Mouse (Mus musculus) liver, embryonic 13.5 days (tissue): ENCODE measurements around the gene Aurkaip1. TPM values are rescaled to one million over a fixed set of nuclear protein-coding genes. Genes with fewer than 3 reads are reported as not detected.
"Not testable (repeated sequence)": the region's sequence is repeated elsewhere in the genome, so short reads cannot be mapped to it uniquely, and the experiment has no call there.

ENCODE experiments used
- ATAC-seq: fragments of 200-750 bp; cut with Nextera tagmentation; 2 replicates; pipeline ENCODE4 v1.8.0; 2017; ENCODE audit warnings: low read depth, mild to moderate bottlenecking, moderate number of reproducible peaks, moderate library complexity
- DNase-seq: peaks from one replicate; pipeline ENCODE4 v3.0.0; 2022
- H3K27ac ChIP-seq: fragments of 300-500 bp; sonication (generic); 2 replicates; pipeline ENCODE4 v1.5.1; 2015; ENCODE audit warnings: moderate library complexity, mild to moderate bottlenecking, inconsistent platforms
- H3K27me3 ChIP-seq: fragments of 300-500 bp; sonication (generic); 2 replicates; pipeline ENCODE4 v1.6.1; 2015; ENCODE audit warnings: mild to moderate bottlenecking, inconsistent platforms
- H3K36me3 ChIP-seq: fragments of 300-500 bp; sonication (generic); 2 replicates; pipeline ENCODE4 v1.6.1; 2015; ENCODE audit warnings: mild to moderate bottlenecking, inconsistent platforms
- H3K4me1 ChIP-seq: fragments of 300-500 bp; sonication (generic); replicated peaks from 2 replicates; pipeline ENCODE4 v1.6.1; 2015; ENCODE audit warnings: inconsistent platforms
- H3K4me2 ChIP-seq: fragments of 300-500 bp; sonication (generic); 2 replicates; pipeline ENCODE4 v1.6.1; 2015; ENCODE audit warnings: inconsistent platforms, mild to moderate bottlenecking, moderate library complexity
- H3K4me3 ChIP-seq: fragments of 300-500 bp; sonication (generic); replicated peaks from 2 replicates; pipeline ENCODE4 v1.5.1; 2015; ENCODE audit warnings: mild to moderate bottlenecking, inconsistent platforms
- H3K9ac ChIP-seq: fragments of 300-500 bp; sonication (generic); 2 replicates; pipeline ENCODE4 v1.6.1; 2015; ENCODE audit warnings: mild to moderate bottlenecking, inconsistent platforms
- H3K9me3 ChIP-seq: fragments of 300-500 bp; sonication (generic); replicated peaks from 2 replicates; pipeline ENCODE4 v1.6.1; 2016; ENCODE audit warnings: inconsistent platforms
- WGBS: fragments of 180-500 bp; shearing (Covaris S2); methylation state at CpG from one replicate; pipeline ENCODE4 v1.1.7; 2015; ENCODE audit not compliant: insufficient replicate concordance; 5-methylcytosine and 5-hydroxymethylcytosine counted together
- polyA plus RNA-seq: library from polyadenylated mRNA; unstranded; fragments of >200 nt; fragmentation: Nextera tagmentation; extraction: Ambion mirVana; gene quantifications from 2 replicates; pipeline ENCODE4 v1.2.1, GENCODE M21; 2015

The Aurkaip1 gene
- polyA plus RNA-seq = 147 and 148 TPM in 2 replicates

DNA sequence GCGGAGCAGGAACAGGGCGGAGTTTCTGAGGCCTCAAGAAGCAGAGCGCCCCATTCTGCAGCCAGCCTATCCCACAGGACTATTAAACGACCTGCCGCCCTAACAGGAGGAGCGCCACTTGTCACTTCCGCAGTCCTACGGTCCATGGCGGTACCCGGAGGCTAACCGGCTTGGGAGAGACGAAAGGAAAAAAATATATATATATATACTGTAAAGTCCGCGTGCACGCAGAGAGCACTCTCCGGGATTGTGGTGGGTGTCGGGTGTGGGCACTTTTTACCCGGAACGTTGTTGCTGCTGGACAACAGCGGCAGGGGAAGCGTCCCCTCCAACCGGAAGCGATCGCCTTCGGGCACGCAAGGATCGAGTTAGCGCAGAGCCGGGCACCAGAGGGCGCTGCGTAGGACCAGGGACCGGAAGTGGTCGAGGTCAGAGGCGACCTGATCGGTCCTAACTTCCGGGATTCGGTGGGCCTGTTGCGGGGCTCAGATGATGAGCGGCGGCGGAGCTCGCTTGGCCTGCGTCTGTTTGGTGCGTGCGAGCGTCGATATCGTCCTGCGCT lies at the start of gene Aurkaip1:
Gene Aurkaip1 (plus strand): TSS at position 68 of the 562 bp plus-strand sequence.
- Histone ChIP-seq H3K4me2 (peak within 1 kb of the TSS; percentile 92), H3K9me3 (no peaks in the 10 kb centered on the region), H3K4me3 (peak within 1 kb of the TSS; percentile 94), H3K4me1 (peaks cover 32% of the 10 kb centered on the region), H3K9ac (peak within 1 kb of the TSS; percentile 94), H3K36me3 (peaks cover 36% of the 10 kb centered on the region), H3K27ac (peak within 1 kb of the TSS; percentile 89), H3K27me3 (no peaks in the 10 kb centered on the region)
- DNase-seq = peak; percentile 95
- peak; percentile 96 for ATAC-seq
- under 1% methylated on average over 49 of the region's 49 CpGs for WGBS

- Histone ChIP-seq H3K4me1 (peaks cover 35% of the 10 kb centered on the region), H3K36me3 (no peaks in the 10 kb centered on the region), H3K9me3 (no peaks in the 10 kb centered on the region), H3K4me2 (peak overlapping the region; percentile 86), H3K9ac (peak overlapping the region; percentile 75), H3K27me3 (peaks cover 33% of the 10 kb centered on the region), H3K27ac (no peak overlapping the region), H3K4me3 (peak overlapping the region; percentile 64)
- WGBS = 39% methylated on average over 16 of the region's 16 CpGs
- DNase-seq (no peak), ATAC-seq (no peak)
Measured at GRCm38 (mm10) chr4:155783486-155784080, 47.5 kb upstream of the Aurkaip1 start.

DNA sequence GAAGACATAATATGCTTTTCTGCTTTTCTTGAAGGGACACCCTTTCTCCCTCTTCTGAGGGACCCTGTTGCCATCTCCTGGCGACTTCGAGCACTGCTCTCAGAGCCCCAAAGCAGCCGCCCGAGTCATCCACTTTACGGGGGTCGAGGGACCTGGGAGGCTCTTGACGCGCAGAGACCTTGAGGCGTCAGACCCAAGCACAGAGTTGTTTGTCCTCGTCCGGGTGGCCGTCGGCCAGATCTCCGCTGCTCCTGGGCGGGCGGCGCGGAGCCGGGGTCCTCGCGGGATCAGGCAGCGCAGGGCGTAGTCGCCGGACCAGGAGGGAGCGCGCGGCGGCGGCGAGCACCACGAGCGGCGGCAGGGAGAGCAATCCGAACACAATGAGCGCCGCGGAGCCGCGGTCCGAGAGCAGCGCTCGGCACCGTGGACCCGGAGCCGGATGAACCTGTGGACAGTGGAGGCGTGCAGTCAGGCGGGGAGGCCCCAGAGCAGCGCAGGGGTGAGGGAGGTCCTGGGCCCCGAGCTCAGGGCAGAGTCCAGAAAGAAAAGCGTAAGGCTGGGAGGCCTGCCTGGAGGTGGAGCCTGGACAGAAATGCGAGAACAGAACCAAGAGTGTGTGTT lies 46.9 kb upstream of the Aurkaip1 start:
- ATAC-seq (peak; percentile 75), DNase-seq (peak; percentile 45)
- peak overlapping the region; percentile 64 for H3K4me3 ChIP-seq
- H3K9me3 ChIP-seq = no peaks in the 10 kb centered on the region
- H3K27ac ChIP-seq = peak overlapping the region; percentile 66
- under 1% methylated on average over 52 of the region's 52 CpGs for WGBS
- no peaks in the 10 kb centered on the region for H3K36me3 ChIP-seq
- peak overlapping the region; percentile 86 for H3K4me2 ChIP-seq
- peak overlapping the region; percentile 75 for H3K9ac ChIP-seq
- H3K27me3 ChIP-seq = peaks cover 33% of the 10 kb centered on the region
- H3K4me1 ChIP-seq = peaks cover 41% of the 10 kb centered on the region

DNA sequence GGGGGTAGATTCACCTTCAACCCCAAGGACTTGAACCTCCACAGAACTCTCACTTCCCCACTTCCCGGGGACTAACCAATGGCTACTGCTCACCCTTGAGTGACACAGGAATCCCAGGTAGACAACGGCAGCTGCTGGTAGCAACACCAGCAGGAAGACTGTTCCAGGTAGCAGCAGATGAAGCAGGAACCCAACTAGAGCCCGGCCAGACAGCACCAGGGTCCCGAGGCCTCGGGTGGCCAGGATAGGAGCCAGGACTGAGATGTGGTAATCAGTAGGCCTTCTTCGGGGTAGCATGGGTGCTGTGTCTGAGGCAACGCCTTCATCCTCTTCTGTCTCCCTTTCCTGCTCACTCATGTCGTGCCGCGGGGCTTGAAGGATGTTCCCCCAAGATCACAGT lies 45.8 kb upstream of the Aurkaip1 start:
- Histone ChIP-seq H3K4me1 (peaks cover 47% of the 10 kb centered on the region), H3K36me3 (no peaks in the 10 kb centered on the region), H3K4me3 (no peak overlapping the region), H3K9ac (no peak overlapping the region), H3K27me3 (peaks cover 26% of the 10 kb centered on the region), H3K27ac (no peak overlapping the region), H3K9me3 (no peaks in the 10 kb centered on the region), H3K4me2 (no peak overlapping the region)
- WGBS = 74% methylated on average over 10 of the region's 10 CpGs
- no peak for DNase-seq
- ATAC-seq = no peak

DNA sequence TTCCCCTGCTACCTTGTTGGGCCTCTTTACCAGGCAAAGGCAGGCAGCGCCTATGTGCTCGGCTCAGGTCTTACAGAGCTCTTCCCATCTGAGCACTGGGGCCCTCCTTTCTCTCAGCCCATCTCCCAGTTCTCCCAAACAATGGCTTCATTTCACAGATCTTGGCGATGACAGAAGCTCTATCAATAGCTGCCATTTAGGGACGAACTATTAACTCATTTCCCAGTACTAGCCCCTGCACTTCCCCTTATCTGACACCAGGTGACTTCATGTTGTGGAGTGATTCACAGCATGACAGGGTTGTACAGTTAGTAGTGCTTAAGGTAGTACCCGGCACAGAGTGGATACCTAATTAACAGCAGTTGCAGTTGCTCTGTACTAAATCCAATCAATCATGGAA lies 45.3 kb upstream of the Aurkaip1 start, which contains the start of gene Tmem88b:
Gene Tmem88b (minus strand): TSS at position 56 of the 400 bp plus-strand sequence.
- DNase-seq (no peak), ATAC-seq (no peak)
- Histone ChIP-seq H3K27ac (no peak within 1 kb of the TSS; the same call in 1 of the 2 replicates), H3K9ac (peak within 1 kb of the TSS; percentile 75; the same call in 1 of the 2 replicates), H3K4me3 (peak within 1 kb of the TSS; percentile 64; the same call in 1 of the 2 replicates), H3K9me3 (no peaks in the 10 kb centered on the region), H3K27me3 (peaks cover 24% of the 10 kb centered on the region), H3K4me2 (peak within 1 kb of the TSS; percentile 86), H3K4me1 (peaks cover 49% of the 10 kb centered on the region), H3K36me3 (no peaks in the 10 kb centered on the region)
- WGBS = 57% methylated on average over 5 of the region's 5 CpGs

DNA sequence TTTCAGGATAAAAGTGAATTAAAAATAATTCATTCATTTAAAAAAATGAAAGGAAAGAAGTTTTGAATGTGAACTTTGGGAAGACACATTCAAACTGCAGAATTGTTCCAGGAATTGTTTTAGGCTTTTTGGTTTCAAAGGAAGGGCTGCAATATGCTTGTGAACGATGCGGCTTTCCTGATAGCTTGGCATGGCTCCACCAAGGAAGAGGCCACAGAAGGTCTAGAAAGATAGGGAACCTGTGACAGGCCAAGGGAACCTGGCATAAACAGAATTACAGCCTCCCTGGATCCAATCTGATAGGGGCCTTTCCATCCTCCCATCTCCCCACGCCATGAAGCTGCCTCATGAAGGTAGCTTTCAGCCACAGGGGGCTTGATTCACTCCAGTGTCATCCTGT lies 42.8 kb upstream of the Aurkaip1 start:
- 45% methylated on average over 3 of the region's 3 CpGs for WGBS
- Histone ChIP-seq H3K27me3 (peaks cover 20% of the 10 kb centered on the region), H3K9me3 (no peaks in the 10 kb centered on the region), H3K4me2 (no peak overlapping the region), H3K4me3 (no peak overlapping the region), H3K36me3 (no peaks in the 10 kb centered on the region), H3K27ac (no peak overlapping the region), H3K4me1 (peaks cover 47% of the 10 kb centered on the region), H3K9ac (no peak overlapping the region)
- ATAC-seq = peak; percentile 22; the same call in 1 of the 2 replicates
- no peak for DNase-seq

GRCm38 (mm10) chr4:155788833-155789232 lies 42.2 kb upstream of the Aurkaip1 start:
- Histone ChIP-seq H3K4me1 (peaks cover 42% of the 10 kb centered on the region), H3K27me3 (peaks cover 14% of the 10 kb centered on the region)
- H3K4me3 ChIP-seq, H3K27ac ChIP-seq, H3K4me2 ChIP-seq, DNase-seq, ATAC-seq, H3K9ac ChIP-seq, H3K9me3 ChIP-seq, H3K36me3 ChIP-seq: not testable (repeated sequence)
- WGBS = 63% methylated on average over 4 of the region's 4 CpGs

- 69% methylated on average over 3 of the region's 3 CpGs for WGBS
- no peak for ATAC-seq
Measured at GRCm38 (mm10) chr4:155790021-155790489, 41.0 kb upstream of the Aurkaip1 start, which contains the start of gene Ankrd65. Ankrd65 (plus strand) TSS chr4:155790439.

DNA sequence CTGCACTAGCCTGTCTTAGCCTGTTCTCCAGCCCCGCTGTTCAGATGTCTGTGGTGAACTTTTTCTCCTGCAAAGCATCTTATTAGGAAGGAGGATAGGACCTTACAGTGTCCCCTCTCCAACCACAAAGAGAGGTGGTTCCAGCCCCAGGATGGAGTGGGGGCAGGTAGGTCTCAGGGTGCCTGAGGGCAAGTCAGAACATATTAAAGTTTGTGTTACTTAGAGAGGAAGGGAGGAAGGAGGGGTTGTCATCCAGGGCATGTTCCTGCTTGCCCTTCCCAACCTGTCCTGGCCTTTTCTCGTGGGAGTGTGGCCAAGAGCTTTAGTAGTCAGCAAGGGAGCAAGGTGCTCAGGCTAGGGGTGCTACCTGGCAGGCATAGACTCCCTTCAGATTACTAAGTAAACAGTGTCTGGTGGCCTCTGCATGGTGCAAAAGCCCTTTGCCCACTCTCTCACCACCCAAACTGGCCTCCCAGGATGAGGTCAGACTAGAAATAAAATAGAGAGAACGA lies 40.4 kb upstream of the Aurkaip1 start:
- ATAC-seq (peak; percentile 37; the same call in 1 of the 2 replicates), DNase-seq (no peak)
- Histone ChIP-seq H3K27ac (no peak overlapping the region), H3K27me3 (peaks cover 14% of the 10 kb centered on the region), H3K4me2 (no peak overlapping the region), H3K9ac (no peak overlapping the region), H3K9me3 (no peaks in the 10 kb centered on the region), H3K4me1 (peaks cover 25% of the 10 kb centered on the region), H3K36me3 (no peaks in the 10 kb centered on the region), H3K4me3 (no peak overlapping the region)
- 53% methylated on average over 3 of the region's 3 CpGs for WGBS

More at GRCm38 (mm10) chr4:155790021-155790489, 41.0 kb upstream of the Aurkaip1 start, which contains the start of gene Ankrd65:
- no peak within 1 kb of the TSS for H3K4me3 ChIP-seq
- H3K4me1 ChIP-seq = peaks cover 32% of the 10 kb centered on the region
- no peak within 1 kb of the TSS for H3K4me2 ChIP-seq
- no peak within 1 kb of the TSS for H3K9ac ChIP-seq
- H3K27me3 ChIP-seq = peaks cover 14% of the 10 kb centered on the region
- DNase-seq = no peak
- H3K9me3 ChIP-seq = no peaks in the 10 kb centered on the region
- no peak within 1 kb of the TSS for H3K27ac ChIP-seq
- H3K36me3 ChIP-seq = no peaks in the 10 kb centered on the region

DNA sequence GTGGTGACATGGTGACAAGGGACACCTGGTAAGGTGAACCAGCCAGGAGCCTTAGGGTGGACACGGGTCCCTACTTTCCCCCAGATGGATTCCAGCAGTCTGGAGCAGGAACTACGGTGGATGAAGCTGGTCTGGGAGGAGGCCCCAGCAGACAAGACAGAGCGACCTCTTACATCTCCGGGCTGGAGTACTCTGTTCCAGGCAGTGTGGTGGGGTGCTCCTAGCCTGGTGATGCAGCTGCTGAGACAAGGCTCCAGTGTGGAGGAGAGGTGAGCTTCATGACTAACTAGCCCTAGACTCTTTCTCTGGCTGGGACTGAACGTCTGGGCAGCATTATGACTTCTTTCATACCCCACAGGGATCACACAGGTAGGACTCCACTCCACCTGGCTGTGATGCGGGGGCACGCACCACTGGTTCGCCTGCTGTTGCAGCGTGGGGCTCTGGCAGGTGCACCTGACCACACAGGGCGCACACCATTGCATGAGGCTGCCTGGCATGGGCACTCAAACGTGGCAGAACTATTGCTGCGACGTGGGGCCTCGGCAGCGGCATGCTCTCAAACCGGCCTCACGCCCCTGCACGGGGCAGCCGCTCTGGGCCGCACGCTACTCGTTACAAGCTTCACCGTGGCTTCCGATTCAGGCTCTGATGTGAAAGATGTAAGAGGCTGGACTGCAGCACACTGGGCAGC lies 39.7 kb upstream of the Aurkaip1 start:
- Histone ChIP-seq H3K9ac (no peak overlapping the region), H3K27me3 (peaks cover 19% of the 10 kb centered on the region), H3K4me1 (peaks cover 22% of the 10 kb centered on the region), H3K36me3 (no peaks in the 10 kb centered on the region), H3K4me3 (no peak overlapping the region), H3K9me3 (no peaks in the 10 kb centered on the region), H3K27ac (no peak overlapping the region), H3K4me2 (no peak overlapping the region)
- DNase-seq (no peak), ATAC-seq (no peak)
- 63% methylated on average over 24 of the region's 24 CpGs for WGBS

GRCm38 (mm10) chr4:155793730-155794129 lies 37.3 kb upstream of the Aurkaip1 start:
- no peak for DNase-seq
- 59% methylated on average over 2 of the region's 2 CpGs for WGBS
- no peak overlapping the region for H3K4me3 ChIP-seq

More at GRCm38 (mm10) chr4:155793730-155794129, 37.3 kb upstream of the Aurkaip1 start:
- Histone ChIP-seq H3K4me2 (no peak overlapping the region), H3K9ac (no peak overlapping the region), H3K36me3 (no peaks in the 10 kb centered on the region), H3K27me3 (peaks cover 21% of the 10 kb centered on the region), H3K27ac (no peak overlapping the region), H3K4me1 (peaks cover 14% of the 10 kb centered on the region), H3K9me3 (no peaks in the 10 kb centered on the region)
- no peak for ATAC-seq
